Mouse (Mus musculus) C2C12 (cell line): ENCODE measurements around the gene Sdad1.

ENCODE experiments used
- CTCF ChIP-seq: IDR thresholded peaks from one replicate; pipeline ENCODE4 v1.5.1; 2011; ENCODE audit not compliant: control insufficient read depth, insufficient read depth, insufficient read length
- MAX ChIP-seq: IDR thresholded peaks from one replicate; pipeline ENCODE4 v1.6.1; 2011; ENCODE audit warnings: mild to moderate bottlenecking, control low read depth

DNA sequence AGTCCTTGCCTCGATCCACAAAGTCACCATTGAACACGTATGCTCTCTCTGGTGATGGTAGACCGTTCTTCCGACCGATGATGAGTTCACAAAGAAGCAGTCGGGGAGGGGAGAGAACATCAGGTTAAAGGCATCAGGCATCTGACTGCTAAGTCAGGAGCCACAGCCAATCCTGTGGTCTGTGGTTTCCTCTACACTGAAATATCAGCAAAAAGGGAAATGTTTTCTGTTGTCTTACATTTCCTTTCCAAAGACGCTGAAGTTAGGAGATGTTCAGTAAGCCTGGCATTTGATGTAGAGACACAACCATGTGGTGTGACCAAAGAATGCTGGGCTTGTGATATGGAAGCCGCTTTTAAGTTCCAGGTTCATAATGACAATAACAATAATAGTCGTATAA is 64.8 kb downstream of the Sdad1 start:
- TF ChIP-seq CTCF (no peak), MAX (no peak)
